Mouse (Mus musculus): ENCODE measurements around the gene Cdkal1. TPM values are rescaled to one million over a fixed set of nuclear protein-coding genes. Genes with fewer than 3 reads are reported as not detected.

Gene Cdkal1
- total and polyA plus RNA-seq, 3 experiments, result 8.7 to 13.7 (median 9.5) TPM

- Histone ChIP-seq H3K4me2 (ENCODE audit: insufficient read depth, low read depth, poor library complexity, severe bottlenecking) (no peak overlapping the region), H3K9me3 (replicated peaks; ENCODE audit: low read length) (no peaks in the 10 kb centered on the region), H3K4me3 (replicated peaks in 1 of 3; ENCODE audit: low read depth in 2 of 3, low read length in 2 of 3, poor library complexity in 1 of 3) (no peak overlapping the region), H3K27ac (ENCODE audit: insufficient read depth, low read depth) (no peak overlapping the region), H3K79me2 (replicated peaks; ENCODE audit: control insufficient read depth, extremely low read depth, insufficient read depth, poor library complexity, severe bottlenecking) (no peaks in the 10 kb centered on the region), H3K27me3 (replicated peaks) (no peaks in the 10 kb centered on the region), H3K9ac (ENCODE audit: insufficient read depth, low read depth) (no peak overlapping the region), H3K4me1 (ENCODE audit: control insufficient read depth in 1 of 2, insufficient read depth in 2 of 2) (no peaks in the 10 kb centered on the region), H3K36me3 (replicated peaks in 1 of 2; ENCODE audit: control insufficient read depth in 1 of 2, insufficient read depth in 1 of 2, low read length in 1 of 2) (no peaks in the 10 kb centered on the region)
- TF ChIP-seq SMC3 (IDR thresholded peaks at IDR 0.05; ENCODE audit: low read depth, low read length) (no peak), ZC3H11A (IDR thresholded peaks at IDR 0.05; ENCODE audit: low read depth, low read length) (no peak)
- dilution Hi-C loops (cut with MboI; ENCODE audit: extremely low pct_ligation_motif_present, extremely low pct_unique_long_range_greater_than_20kb, low sequenced_read_pairs) (no loop called here), in situ Hi-C loops (cut with MboI; ENCODE audit: low pct_ligation_motif_present, low pct_unique_long_range_greater_than_20kb, low sequenced_read_pairs) (no loop called here)
- no peak for DNase-seq (ENCODE audit: extremely low read depth)
Observed at GRCm38 (mm10) chr13:29190548-29190947, 664.9 kb downstream of the Cdkal1 start.

- H3K36me3 ChIP-seq (replicated peaks in 1 of 2; ENCODE audit: control insufficient read depth in 1 of 2, insufficient read depth in 1 of 2, low read length in 1 of 2), result no peaks in the 10 kb centered on the region
- no peak overlapping the region for H3K4me3 ChIP-seq (replicated peaks in 1 of 3; ENCODE audit: low read depth in 2 of 3, low read length in 2 of 3, poor library complexity in 1 of 3)
- H3K9me3 ChIP-seq (replicated peaks; ENCODE audit: low read length), result no peaks in the 10 kb centered on the region
- no peaks in the 10 kb centered on the region for H3K27me3 ChIP-seq (replicated peaks)
- no peak overlapping the region for H3K27ac ChIP-seq (ENCODE audit: insufficient read depth, low read depth)
- peaks cover 2 to 11% of the 10 kb centered on the region in 2 experiments; a peak in 3 of 4 replicates for H3K4me1 ChIP-seq (ENCODE audit: control insufficient read depth in 1 of 2, insufficient read depth in 2 of 2)
- dilution Hi-C loops (cut with MboI; ENCODE audit: extremely low pct_ligation_motif_present, extremely low pct_unique_long_range_greater_than_20kb, low sequenced_read_pairs) (no loop called here), in situ Hi-C loops (cut with MboI; ENCODE audit: low pct_ligation_motif_present, low pct_unique_long_range_greater_than_20kb, low sequenced_read_pairs) (no loop called here)
- H3K79me2 ChIP-seq (replicated peaks; ENCODE audit: control insufficient read depth, extremely low read depth, insufficient read depth, poor library complexity, severe bottlenecking), result no peaks in the 10 kb centered on the region
- TF ChIP-seq MAFK (IDR thresholded peaks at IDR 0.05; ENCODE audit: insufficient replicate concordance, low read length), result no peak
- TF ChIP-seq ZC3H11A (IDR thresholded peaks at IDR 0.05; ENCODE audit: low read depth, low read length), result no peak
- TF ChIP-seq ZNF384 (IDR thresholded peaks at IDR 0.05; ENCODE audit: low read depth, low read length), result no peak
- TF ChIP-seq CHD2 (IDR thresholded peaks at IDR 0.05; ENCODE audit: low read length), result no peak
- no peak for DNase-seq (ENCODE audit: extremely low read depth)
- no peak overlapping the region for H3K9ac ChIP-seq (ENCODE audit: insufficient read depth, low read depth)
- no peak overlapping the region for H3K4me2 ChIP-seq (ENCODE audit: insufficient read depth, low read depth, poor library complexity, severe bottlenecking)
Observed at GRCm38 (mm10) chr13:29186748-29187147, 668.7 kb downstream of the Cdkal1 start.

- TF ChIP-seq MAFK (IDR thresholded peaks at IDR 0.05; ENCODE audit: insufficient replicate concordance, low read length) (no peak), ELF1 (IDR thresholded peaks at IDR 0.05; ENCODE audit: low read depth, low read length) (no peak), ZKSCAN1 (IDR thresholded peaks at IDR 0.05; ENCODE audit: borderline replicate concordance, low read depth, low read length) (no peak), RAD21 (IDR thresholded peaks at IDR 0.05; ENCODE audit: low read depth, low read length) (no peak), USF1 (IDR thresholded peaks at IDR 0.05; ENCODE audit: low read depth, low read length) (no peak), CTCF (conservative IDR thresholded peaks at IDR 0.05 in 1 of 2, IDR thresholded peaks at IDR 0.05 in 1 of 2; ENCODE audit: low read depth in 2 of 2, low read length in 2 of 2) (no peak), ETS1 (conservative IDR thresholded peaks at IDR 0.05; ENCODE audit: low read depth, low read length) (no peak), JUN (IDR thresholded peaks at IDR 0.05; ENCODE audit: insufficient read depth, low read depth, low read length) (no peak), SIN3A (IDR thresholded peaks at IDR 0.05; ENCODE audit: low read length) (no peak), TCF12 (IDR thresholded peaks at IDR 0.05; ENCODE audit: low read depth, low read length) (no peak), CHD2 (IDR thresholded peaks at IDR 0.05; ENCODE audit: low read length) (no peak), MEF2A (IDR thresholded peaks at IDR 0.05; ENCODE audit: borderline replicate concordance, low read depth, low read length) (no peak)
- Histone ChIP-seq H3K27me3 (replicated peaks) (no peaks in the 10 kb centered on the region), H3K79me2 (replicated peaks; ENCODE audit: control insufficient read depth, extremely low read depth, insufficient read depth, poor library complexity, severe bottlenecking) (no peaks in the 10 kb centered on the region), H3K4me1 (ENCODE audit: control insufficient read depth in 1 of 2, insufficient read depth in 2 of 2) (peaks cover 2 to 11% of the 10 kb centered on the region in 2 experiments; a peak in 3 of 4 replicates), H3K9ac (ENCODE audit: insufficient read depth, low read depth) (no peak overlapping the region), H3K27ac (ENCODE audit: insufficient read depth, low read depth) (no peak overlapping the region), H3K9me3 (replicated peaks; ENCODE audit: low read length) (no peaks in the 10 kb centered on the region), H3K36me3 (replicated peaks in 1 of 2; ENCODE audit: control insufficient read depth in 1 of 2, insufficient read depth in 1 of 2, low read length in 1 of 2) (no peaks in the 10 kb centered on the region), H3K4me3 (replicated peaks in 1 of 3; ENCODE audit: low read depth in 2 of 3, low read length in 2 of 3, poor library complexity in 1 of 3) (no peak overlapping the region), H3K4me2 (ENCODE audit: insufficient read depth, low read depth, poor library complexity, severe bottlenecking) (no peak overlapping the region)
- in situ Hi-C loops (cut with MboI; ENCODE audit: low pct_ligation_motif_present, low pct_unique_long_range_greater_than_20kb, low sequenced_read_pairs) (no loop called here), dilution Hi-C loops (cut with MboI; ENCODE audit: extremely low pct_ligation_motif_present, extremely low pct_unique_long_range_greater_than_20kb, low sequenced_read_pairs) (no loop called here)
- DNase-seq (ENCODE audit: extremely low read depth), result no peak
Observed at GRCm38 (mm10) chr13:29185545-29185944, 669.9 kb downstream of the Cdkal1 start.
